Mouse (Mus musculus) adrenal gland, postnatal 14 days (tissue): ENCODE measurements around the gene Adamts2. TPM values are rescaled to one million over a fixed set of nuclear protein-coding genes. Genes with fewer than 3 reads are reported as not detected.

Experiments
- DNase-seq: peaks from one replicate; pipeline ENCODE4 v3.0.0; 2021; ENCODE audit warnings: mixed read lengths
- total RNA-seq: library from RNA; stranded (reverse); gene quantifications from 2 replicates; pipeline ENCODE4 v1.2.3, GENCODE M21; 2021

Adamts2 gene
- total RNA-seq, 1 experiment from 2014 or later: 14.2 TPM

DNA sequence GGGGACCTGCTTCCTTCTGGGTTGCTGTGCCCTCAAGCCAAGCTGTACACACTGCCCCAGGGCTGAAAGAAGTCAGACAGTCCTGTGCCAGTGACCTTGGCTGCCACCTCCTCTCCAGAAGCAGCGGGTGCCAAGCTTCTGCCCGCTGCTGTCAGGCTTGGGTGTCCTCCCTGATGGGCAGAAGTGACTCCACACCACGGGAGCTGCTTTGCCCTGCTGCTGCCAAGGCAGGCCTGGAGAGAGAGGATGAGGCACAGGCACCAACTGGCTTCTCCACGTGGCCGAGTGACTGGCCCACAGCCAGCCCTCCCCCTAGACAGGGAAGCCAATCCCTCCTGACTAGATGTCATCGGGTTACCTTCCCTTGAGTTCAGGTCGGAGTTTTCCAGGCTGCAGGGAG lies 71.0 kb downstream of the Adamts2 start:
- peak; percentile 84 for DNase-seq

GRCm38 (mm10) chr11:50673525-50674250 lies 71.8 kb downstream of the Adamts2 start:
- DNase-seq: peak; percentile 60

GRCm38 (mm10) chr11:50674390-50674789 lies 72.5 kb downstream of the Adamts2 start:
- peak; percentile 68 for DNase-seq

DNA sequence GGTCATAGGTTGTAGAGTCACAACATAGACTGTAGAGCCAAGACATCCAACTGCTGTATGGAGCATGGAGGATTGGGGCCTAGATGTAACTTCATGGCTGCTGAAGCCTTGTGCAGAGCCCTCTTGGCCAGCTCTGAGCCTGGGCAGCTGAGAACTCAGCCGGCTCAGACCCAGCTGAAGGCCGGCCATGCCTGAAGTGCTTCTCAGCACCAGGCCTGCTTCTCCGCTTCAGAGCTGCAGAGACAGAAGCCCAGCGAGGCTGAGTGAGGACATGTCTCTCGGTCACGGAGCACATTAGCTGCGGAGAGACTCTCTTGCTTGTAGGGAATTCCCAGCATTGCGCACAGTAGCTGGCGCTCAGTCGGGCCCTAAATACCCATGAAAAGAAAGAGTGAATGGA lies 76.8 kb downstream of the Adamts2 start:
- DNase-seq: no peak

GRCm38 (mm10) chr11:50681940-50682339 lies 80.1 kb downstream of the Adamts2 start:
- DNase-seq: no peak

- peak; percentile 40 for DNase-seq
Measured at GRCm38 (mm10) chr11:50683821-50684220, 81.9 kb downstream of the Adamts2 start.

DNA sequence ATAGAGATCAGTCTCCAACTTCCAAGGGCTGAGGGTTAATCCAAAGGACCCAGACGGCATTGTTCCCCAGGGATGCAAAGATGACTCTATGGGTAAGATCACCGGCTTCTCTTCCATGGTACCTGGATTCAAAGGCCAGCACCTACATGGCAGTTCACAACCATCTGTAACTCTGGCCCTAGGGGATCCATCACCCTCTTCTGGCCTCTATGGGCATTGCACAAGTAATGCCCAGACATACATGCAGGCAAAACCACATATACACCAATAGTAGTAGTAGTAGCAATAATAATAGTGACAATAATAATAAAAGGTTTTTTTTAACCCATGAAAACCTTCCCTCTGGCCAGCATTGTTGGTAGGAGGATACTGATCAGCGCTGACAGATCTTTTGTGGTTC lies 86.7 kb downstream of the Adamts2 start:
- DNase-seq: no peak

- peak; percentile 21 for DNase-seq
Measured at GRCm38 (mm10) chr11:50689672-50690071, 87.8 kb downstream of the Adamts2 start.

DNA sequence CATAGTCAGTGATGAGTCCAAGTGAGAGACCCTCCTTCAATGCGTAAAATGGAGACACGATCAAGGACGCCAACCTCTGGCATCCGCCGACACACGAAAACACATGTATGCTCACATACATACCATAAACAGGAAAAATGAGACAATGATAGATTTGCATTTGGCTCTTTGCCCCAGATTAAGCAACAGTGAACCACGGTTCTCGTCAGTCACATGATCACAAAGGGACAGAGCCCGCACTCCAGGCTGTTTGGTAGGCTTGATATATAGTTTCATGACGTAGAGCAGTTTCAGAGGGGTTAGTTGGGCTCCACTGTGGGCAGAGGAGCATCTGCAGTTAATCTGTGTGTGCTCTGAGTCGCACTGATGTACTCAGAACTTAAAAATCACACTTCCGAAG lies 98.1 kb downstream of the Adamts2 start:
- no peak for DNase-seq

GRCm38 (mm10) chr11:50700496-50700895 lies 98.6 kb downstream of the Adamts2 start:
- no peak for DNase-seq

- DNase-seq: no peak
Measured at GRCm38 (mm10) chr11:50703397-50703796, 101.5 kb downstream of the Adamts2 start.

GRCm38 (mm10) chr11:50704511-50704910 lies 102.6 kb downstream of the Adamts2 start:
- DNase-seq: no peak

DNA sequence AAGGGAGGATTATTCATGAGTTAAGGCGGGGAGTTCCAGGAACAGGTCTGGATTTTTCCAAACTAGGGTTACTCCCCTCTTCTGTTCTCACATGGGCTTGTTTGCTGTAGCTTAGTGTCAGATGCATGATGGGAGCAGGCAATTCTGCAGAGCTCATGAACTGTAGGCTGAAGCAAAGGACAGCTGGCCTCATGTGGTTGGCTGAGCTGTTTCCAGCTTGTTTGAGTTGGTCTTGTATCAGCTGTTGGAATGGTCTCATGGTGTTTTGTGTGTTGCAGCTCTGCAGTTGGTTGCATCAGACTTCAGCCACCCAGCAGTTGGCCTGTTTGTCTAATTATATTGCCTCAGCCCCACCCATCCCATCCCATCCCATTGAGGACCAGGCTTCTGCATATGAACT lies 105.4 kb downstream of the Adamts2 start:
- no peak for DNase-seq

GRCm38 (mm10) chr11:50713610-50714202 lies 111.8 kb downstream of the Adamts2 start:
- peak; percentile 20 for DNase-seq

DNA sequence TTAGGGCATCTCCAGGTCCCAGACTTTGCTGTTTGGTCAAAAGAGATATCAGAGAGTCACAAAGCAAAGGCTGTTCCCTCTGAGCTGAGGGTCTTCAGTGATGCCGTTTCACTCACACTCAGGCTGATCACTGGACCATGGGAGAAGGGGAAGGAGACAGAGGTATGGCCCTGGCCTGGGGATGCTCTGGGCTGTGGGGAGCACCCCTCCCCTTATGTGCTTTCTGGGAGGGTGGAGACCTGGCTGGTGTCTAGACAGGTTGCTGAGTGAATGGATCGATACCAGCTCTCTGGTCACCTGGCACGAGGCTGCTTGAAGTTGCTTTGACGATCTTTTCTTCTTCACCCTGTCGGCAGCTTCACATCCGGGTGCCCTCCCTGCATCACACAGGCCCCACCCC lies 113.2 kb downstream of the Adamts2 start:
- DNase-seq: no peak

- no peak for DNase-seq
Measured at GRCm38 (mm10) chr11:50717381-50717897, 115.6 kb downstream of the Adamts2 start.

DNA sequence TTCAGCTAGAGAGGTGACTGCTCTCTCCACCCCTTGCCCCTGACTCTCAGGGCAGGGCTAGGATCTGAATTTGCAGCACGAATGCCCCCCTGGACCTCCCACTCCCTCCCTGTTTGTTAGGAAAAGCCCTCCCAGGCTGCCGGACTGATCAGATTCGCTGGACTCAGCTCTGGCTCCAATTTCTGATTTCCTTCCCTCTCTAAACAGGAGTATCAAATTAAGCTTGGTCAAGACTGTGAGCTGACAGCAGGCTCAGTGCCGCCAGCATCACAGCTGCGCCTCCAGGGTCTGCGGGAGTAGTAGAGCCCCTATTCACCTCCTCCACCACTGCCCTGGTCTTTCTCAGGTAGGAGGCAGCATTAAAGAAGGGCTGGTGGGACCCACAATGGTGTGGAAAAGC lies 117.0 kb downstream of the Adamts2 start:
- no peak for DNase-seq

DNA sequence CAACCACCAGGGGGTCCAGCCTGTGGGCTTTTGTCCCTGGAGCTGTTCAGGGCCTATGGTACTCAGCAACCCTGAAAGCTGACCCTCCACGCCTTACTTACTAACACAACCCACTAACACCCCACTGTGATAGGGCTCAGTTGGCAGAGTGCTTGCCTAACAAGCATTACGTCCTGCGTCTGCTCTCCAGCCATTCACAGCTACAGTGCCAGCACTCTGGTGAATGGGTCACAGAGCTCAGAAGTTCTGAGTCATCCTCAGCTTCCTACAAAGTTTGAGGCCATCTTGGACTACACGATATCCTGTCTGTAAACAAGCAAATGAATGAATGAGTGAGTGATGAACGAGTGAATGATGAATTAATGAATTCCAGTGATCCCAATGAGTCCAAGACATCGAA lies 118.5 kb downstream of the Adamts2 start:
- DNase-seq: no peak

- peak; percentile 77 for DNase-seq
Measured at GRCm38 (mm10) chr11:50720856-50721550, 119.1 kb downstream of the Adamts2 start.

GRCm38 (mm10) chr11:50725595-50725994 lies 123.7 kb downstream of the Adamts2 start:
- no peak for DNase-seq

DNA sequence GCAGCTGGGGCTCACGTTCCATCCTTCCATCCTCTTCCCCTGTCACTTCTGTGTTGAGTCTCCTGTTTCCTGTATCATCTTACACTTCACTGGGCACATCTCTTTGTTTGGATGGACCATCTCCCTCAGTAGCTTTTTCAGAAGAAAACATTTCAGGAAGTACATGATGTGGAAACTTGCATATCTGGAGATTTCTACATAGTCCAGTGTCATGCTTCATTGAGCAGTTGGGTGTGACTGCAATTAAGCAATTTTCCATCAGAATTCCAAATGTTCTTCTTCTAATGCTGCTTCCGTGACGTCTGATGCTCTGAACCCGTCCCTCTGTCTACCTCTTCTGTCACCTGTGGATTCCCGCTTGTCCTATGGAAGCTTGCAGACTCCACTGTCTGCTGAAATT lies 124.2 kb downstream of the Adamts2 start:
- no peak for DNase-seq

DNA sequence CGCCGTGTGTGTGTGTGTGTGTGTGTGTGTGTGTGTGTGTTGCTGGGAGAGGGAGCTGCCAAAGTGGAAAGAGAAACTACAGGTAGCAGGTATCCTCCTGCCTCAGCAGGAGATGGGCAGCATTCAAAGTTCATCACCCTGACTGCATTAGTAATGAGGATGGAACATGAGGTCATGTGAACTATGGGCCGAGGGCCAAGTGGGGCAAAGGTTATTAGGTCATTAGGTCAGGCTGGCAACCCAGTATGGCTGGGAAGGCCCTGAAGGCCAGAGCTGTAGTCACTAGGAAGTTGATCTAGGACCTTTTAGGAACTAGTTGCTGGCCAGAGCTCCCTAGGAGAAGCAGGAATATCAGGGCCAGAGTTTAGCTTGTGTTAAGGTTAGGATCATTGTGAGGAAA lies 131.3 kb downstream of the Adamts2 start:
- peak; percentile 70 for DNase-seq

GRCm38 (mm10) chr11:50734129-50734528 lies 132.2 kb downstream of the Adamts2 start:
- no peak for DNase-seq
